Mouse (Mus musculus) cerebellum, adult 2 months (tissue): ENCODE measurements around the gene Smo.

ENCODE experiments used
- CTCF ChIP-seq: fragments of 200-500 bp; IDR thresholded peaks from 2 replicates; pipeline ENCODE4 v1.5.1; 2011; ENCODE audit warnings: low read depth, mild to moderate bottlenecking, control low read depth, low read length, moderate library complexity, borderline replicate concordance; ENCODE audit not compliant: insufficient read depth
- POLR2A ChIP-seq: fragments of 200-500 bp; IDR thresholded peaks from 2 replicates; pipeline ENCODE4 v1.6.1; 2011; ENCODE audit warnings: low read length, control low read depth, borderline replicate concordance; ENCODE audit not compliant: insufficient read depth

- TF ChIP-seq CTCF (no peak), POLR2A (no peak)
These were observed 44.8 kb downstream of the Smo start for GRCm38 (mm10) chr6:29780082-29780481.
